Mouse (Mus musculus) spleen, adult 2 months (tissue): ENCODE measurements around the gene Slc19a1.

Source experiments
- CTCF ChIP-seq: fragments of 200-500 bp; IDR thresholded peaks from 2 replicates; pipeline ENCODE4 v1.5.1; 2011; ENCODE audit warnings: mild to moderate bottlenecking, inconsistent platforms; ENCODE audit not compliant: insufficient read depth, insufficient read length, insufficient replicate concordance; ENCODE audit errors: extremely low read depth
- POLR2A ChIP-seq: fragments of 200-500 bp; IDR thresholded peaks from 2 replicates; pipeline ENCODE4 v1.6.1; 2011; ENCODE audit warnings: low read depth, low read length, inconsistent platforms

- TF ChIP-seq POLR2A: no peak
- TF ChIP-seq CTCF: no peak
These were observed 20.4 kb upstream of the Slc19a1 start for GRCm38 (mm10) chr10:77011681-77012080.
